Mouse (Mus musculus): Measurements from ENCODE around the gene Tet1. TPM values are rescaled to one million over a fixed set of nuclear protein-coding genes. Genes with fewer than 3 reads are reported as not detected.
A peak's percentile ranks its signal among the peaks of the same experiment; 100 is the strongest.
"Not testable (repeated sequence)": the region's sequence is repeated elsewhere in the genome, so short reads cannot be mapped to it uniquely, and the experiment has no call there.

Gene Tet1
- 1.5 and 2.4 TPM in 2 replicates for polyA plus RNA-seq (2015; fragmentation: Nextera tagmentation; extraction: Ambion mirVana)

GRCm38 (mm10) chr10:62908896-62909295 is at the start of gene Tet1:
Gene Tet1, minus strand, starts transcription at chr10:62908996.
- not testable (repeated sequence) for H3K27me3 ChIP-seq; DNase-seq; H3K27ac ChIP-seq; H3K9ac ChIP-seq; H3K4me3 ChIP-seq (replicated peaks); H3K4me1 ChIP-seq (replicated peaks); ATAC-seq (ENCODE audit: low read depth); H3K36me3 ChIP-seq; H3K9me3 ChIP-seq (replicated peaks); H3K4me2 ChIP-seq
- WGBS (ENCODE audit: insufficient replicate concordance) = no CpG with 5 or more reads among the region's 1 CpGs

- peak overlapping the region; percentile 92; the same call in 1 of the 2 replicates for H3K9ac ChIP-seq
- no peaks in the 10 kb centered on the region for H3K27me3 ChIP-seq
- 79% methylated on average over 7 of the region's 7 CpGs for WGBS (ENCODE audit: insufficient replicate concordance)
- DNase-seq (no peak), ATAC-seq (ENCODE audit: low read depth) (no peak)
- H3K4me2 ChIP-seq = peak overlapping the region; percentile 88
- H3K4me3 ChIP-seq (replicated peaks) = peak overlapping the region; percentile 84
- H3K9me3 ChIP-seq (replicated peaks) = no peaks in the 10 kb centered on the region
- H3K27ac ChIP-seq = peak overlapping the region; percentile 95; the same call in 1 of the 2 replicates
- peaks cover 45% of the 10 kb centered on the region for H3K36me3 ChIP-seq
- peaks cover 45% of the 10 kb centered on the region for H3K4me1 ChIP-seq (replicated peaks)
Measured at GRCm38 (mm10) chr10:62948551-62948950, 39.8 kb upstream of the Tet1 start.

DNA sequence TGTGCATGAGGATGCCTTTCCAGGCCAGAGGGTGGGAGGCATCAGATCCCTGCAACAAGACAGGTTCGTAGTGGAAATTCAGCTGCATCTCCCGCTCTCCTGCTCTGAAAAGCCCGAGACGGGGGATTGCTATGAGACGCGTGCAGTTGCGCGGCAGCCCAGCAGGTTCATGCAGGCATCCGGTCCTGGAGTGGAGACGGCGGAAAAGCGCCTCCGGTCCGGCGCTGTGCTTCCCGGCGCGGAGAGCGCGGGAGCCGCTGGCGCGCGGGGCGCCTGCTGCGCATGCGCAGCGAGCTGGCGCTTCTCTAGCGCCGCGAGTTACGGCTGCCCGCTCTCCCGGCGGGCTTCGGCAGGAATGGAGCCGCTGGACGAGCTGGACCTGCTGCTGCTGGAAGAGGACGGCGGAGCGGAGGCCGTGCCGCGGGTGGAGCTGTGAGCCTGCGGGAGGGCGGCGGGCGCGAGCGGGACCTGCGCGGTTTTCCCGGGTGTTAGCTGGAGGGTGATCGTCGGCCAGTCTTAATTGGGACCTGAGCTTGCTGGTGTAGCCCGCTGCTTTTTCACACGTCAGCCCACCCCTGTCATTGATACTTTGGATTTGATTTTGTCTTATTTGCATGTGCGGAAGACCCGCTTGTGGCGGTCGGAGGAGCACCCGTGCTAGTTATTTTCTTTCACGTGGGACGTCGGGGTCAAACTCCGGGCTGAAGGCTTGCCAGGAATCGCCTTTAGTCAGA is 38.1 kb upstream of the Tet1 start, which contains the start of gene Dna2:
Dna2 (plus strand) TSS at position 289 of the 734 bp plus-strand sequence.
- peak within 1 kb of the TSS; percentile 95 for H3K27ac ChIP-seq
- peak within 1 kb of the TSS; percentile 88 for H3K4me2 ChIP-seq
- peak within 1 kb of the TSS; percentile 84 for H3K4me3 ChIP-seq (replicated peaks)
- H3K4me1 ChIP-seq (replicated peaks) = peaks cover 43% of the 10 kb centered on the region
- H3K36me3 ChIP-seq = peaks cover 47% of the 10 kb centered on the region
- under 1% methylated on average over 68 of the region's 68 CpGs for WGBS (ENCODE audit: insufficient replicate concordance)
- DNase-seq (peak; percentile 77), ATAC-seq (ENCODE audit: low read depth) (peak; percentile 82)
- H3K9me3 ChIP-seq (replicated peaks) = no peaks in the 10 kb centered on the region
- no peaks in the 10 kb centered on the region for H3K27me3 ChIP-seq
- peak within 1 kb of the TSS; percentile 92 for H3K9ac ChIP-seq

- H3K27ac ChIP-seq = peak overlapping the region; percentile 88
Measured at GRCm38 (mm10) chr10:62944975-62945580, 36.3 kb upstream of the Tet1 start.

GRCm38 (mm10) chr10:62932381-62932780 is 23.6 kb upstream of the Tet1 start:
- H3K9me3 ChIP-seq (replicated peaks) = no peaks in the 10 kb centered on the region
- H3K36me3 ChIP-seq = peaks cover 50% of the 10 kb centered on the region
- H3K27me3 ChIP-seq = no peaks in the 10 kb centered on the region
- ATAC-seq (ENCODE audit: low read depth) = no peak
- H3K4me2 ChIP-seq = no peak overlapping the region
- H3K4me3 ChIP-seq (replicated peaks) = no peak overlapping the region
- 81% methylated on average over 1 of the region's 1 CpGs for WGBS (ENCODE audit: insufficient replicate concordance)
- DNase-seq = no peak
- no peak overlapping the region for H3K9ac ChIP-seq
- no peak overlapping the region for H3K27ac ChIP-seq
- H3K4me1 ChIP-seq (replicated peaks) = no peaks in the 10 kb centered on the region

More at GRCm38 (mm10) chr10:62944975-62945580, 36.3 kb upstream of the Tet1 start:
- Histone ChIP-seq H3K4me1 (replicated peaks) (peaks cover 43% of the 10 kb centered on the region), H3K36me3 (peaks cover 38% of the 10 kb centered on the region), H3K9ac (peak overlapping the region; percentile 30), H3K9me3 (replicated peaks) (no peaks in the 10 kb centered on the region), H3K4me3 (replicated peaks) (no peak overlapping the region), H3K27me3 (no peaks in the 10 kb centered on the region), H3K4me2 (peak overlapping the region; percentile 46)
- DNase-seq (peak; percentile 62), ATAC-seq (ENCODE audit: low read depth) (peak; percentile 86)
- WGBS (ENCODE audit: insufficient replicate concordance) = 40% methylated on average over 10 of the region's 10 CpGs

GRCm38 (mm10) chr10:62924096-62924635 is 15.4 kb upstream of the Tet1 start:
- H3K27me3 ChIP-seq = no peaks in the 10 kb centered on the region
- ATAC-seq (ENCODE audit: low read depth) (no peak), DNase-seq (no peak)
- H3K4me2 ChIP-seq = no peak overlapping the region
- H3K36me3 ChIP-seq = peaks cover 10% of the 10 kb centered on the region
- no peak overlapping the region for H3K27ac ChIP-seq
- WGBS (ENCODE audit: insufficient replicate concordance) = 77% methylated on average over 4 of the region's 4 CpGs
- H3K4me3 ChIP-seq (replicated peaks) = no peak overlapping the region
- H3K4me1 ChIP-seq (replicated peaks) = peaks cover 19% of the 10 kb centered on the region
- H3K9me3 ChIP-seq (replicated peaks) = no peaks in the 10 kb centered on the region
- no peak overlapping the region for H3K9ac ChIP-seq

DNA sequence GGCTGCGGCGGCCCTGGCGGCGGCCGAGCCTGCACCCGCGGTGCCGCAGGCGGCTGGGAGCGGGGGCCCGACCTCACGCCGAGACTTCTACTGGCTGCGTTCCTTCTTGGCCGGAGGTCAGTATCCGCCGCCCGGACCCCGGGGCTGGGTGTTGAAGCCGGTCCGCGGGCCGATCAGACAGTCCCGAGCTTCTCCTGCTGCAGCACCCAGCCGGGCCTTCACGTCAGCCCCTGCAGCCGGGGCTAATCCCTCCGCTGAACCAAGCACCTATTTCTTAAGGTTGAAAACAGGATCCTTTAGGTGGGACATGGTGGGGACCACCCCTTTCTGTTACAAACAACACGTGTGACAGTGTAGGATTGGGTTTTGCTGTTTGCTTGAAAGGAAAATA is 12.0 kb upstream of the Tet1 start:
- Histone ChIP-seq H3K9me3 (replicated peaks) (no peaks in the 10 kb centered on the region), H3K4me3 (replicated peaks) (peak overlapping the region; percentile 98), H3K36me3 (no peaks in the 10 kb centered on the region), H3K9ac (peak overlapping the region; percentile 95), H3K27me3 (no peaks in the 10 kb centered on the region), H3K27ac (peak overlapping the region; percentile 89), H3K4me2 (peak overlapping the region; percentile 76), H3K4me1 (replicated peaks) (peaks cover 22% of the 10 kb centered on the region)
- DNase-seq (no peak), ATAC-seq (ENCODE audit: low read depth) (peak; percentile 56)
- WGBS (ENCODE audit: insufficient replicate concordance) = under 1% methylated on average over 29 of the region's 29 CpGs

- Histone ChIP-seq H3K4me3 (replicated peaks) (peak within 1 kb of the TSS; percentile 98), H3K4me2 (peak within 1 kb of the TSS; percentile 76), H3K27ac (peak within 1 kb of the TSS; percentile 89), H3K9me3 (replicated peaks) (no peaks in the 10 kb centered on the region), H3K36me3 (no peaks in the 10 kb centered on the region), H3K27me3 (no peaks in the 10 kb centered on the region), H3K4me1 (replicated peaks) (peaks cover 22% of the 10 kb centered on the region), H3K9ac (peak within 1 kb of the TSS; percentile 95)
- WGBS (ENCODE audit: insufficient replicate concordance) = 6% methylated on average over 50 of the region's 50 CpGs
- ATAC-seq (ENCODE audit: low read depth) (peak; percentile 96), DNase-seq (peak; percentile 83)
Measured at GRCm38 (mm10) chr10:62919925-62920765, 11.3 kb upstream of the Tet1 start, which contains the start of gene Slc25a16. Gene Slc25a16, plus strand, starts transcription at chr10:62920633.

- Histone ChIP-seq H3K4me2 (0 out of 2 replicates have a peak overlapping the region, but pooled peaks have one; percentile 76), H3K36me3 (no peaks in the 10 kb centered on the region), H3K27ac (peak overlapping the region; percentile 13; the same call in 1 of the 2 replicates), H3K27me3 (no peaks in the 10 kb centered on the region), H3K4me1 (replicated peaks) (peaks cover 22% of the 10 kb centered on the region), H3K9me3 (replicated peaks) (no peaks in the 10 kb centered on the region), H3K4me3 (replicated peaks) (no peak overlapping the region), H3K9ac (no peak overlapping the region)
- no peak for DNase-seq
- WGBS (ENCODE audit: insufficient replicate concordance) = 31% methylated on average over 3 of the region's 3 CpGs
- no peak for ATAC-seq (ENCODE audit: low read depth)
Measured at GRCm38 (mm10) chr10:62918985-62919384, 10.2 kb upstream of the Tet1 start.

- ATAC-seq (ENCODE audit: low read depth) = no peak
- no peaks in the 10 kb centered on the region for H3K27me3 ChIP-seq
- no peak overlapping the region for H3K4me3 ChIP-seq (replicated peaks)
- H3K36me3 ChIP-seq = no peaks in the 10 kb centered on the region
- no peak for DNase-seq
- WGBS (ENCODE audit: insufficient replicate concordance) = 31% methylated on average over 2 of the region's 2 CpGs
- no peaks in the 10 kb centered on the region; the same call in 1 of the 2 replicates for H3K4me1 ChIP-seq (replicated peaks)
- no peak overlapping the region for H3K4me2 ChIP-seq
- no peaks in the 10 kb centered on the region for H3K9me3 ChIP-seq (replicated peaks)
- no peak overlapping the region for H3K9ac ChIP-seq
- no peak overlapping the region for H3K27ac ChIP-seq
Measured at GRCm38 (mm10) chr10:62911120-62911519, 2.3 kb upstream of the Tet1 start.

Measured in liver, embryonic 13.5 days (tissue).